Mouse (Mus musculus): Measurements from ENCODE around the gene Prph.

- TF ChIP-seq CTCF (IDR thresholded peaks at IDR 0.05; ENCODE audit: low read depth, low read length): no peak
- TF ChIP-seq POLR2A (IDR thresholded peaks at IDR 0.05; ENCODE audit: borderline replicate concordance, low read depth, low read length): no peak
These were observed 24.8 kb downstream of the Prph start for GRCm38 (mm10) chr15:99079804-99080203.
